Mouse (Mus musculus): ENCODE data around the gene Macrod1.

The Macrod1 gene

DNA sequence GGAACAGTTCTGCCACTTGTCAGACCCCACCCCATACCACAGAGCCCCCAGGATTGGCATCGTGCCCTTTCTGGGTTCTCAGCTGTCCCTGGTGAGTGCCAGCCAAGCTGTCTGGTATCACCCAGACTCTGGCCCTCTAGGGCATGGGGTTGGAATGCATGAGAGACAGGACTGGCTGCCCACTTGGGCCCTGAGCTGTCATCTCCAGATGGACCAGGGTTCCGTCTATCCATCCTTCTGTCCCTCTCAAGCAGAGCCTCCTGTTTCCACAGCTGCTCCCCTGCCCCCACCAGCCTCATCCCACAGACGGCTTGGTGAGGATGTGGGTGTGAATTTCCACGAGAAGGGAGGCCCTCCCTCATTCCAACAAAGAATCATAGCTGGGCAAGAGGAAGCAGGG is 91.5 kb downstream of the Macrod1 start:
- in situ Hi-C loops (cut with MboI; ENCODE audit: low pct_unique_long_range_greater_than_20kb in 1 of 2, low sequenced_read_pairs in 2 of 2, unreplicated experiment in 1 of 2), result no loop called here

DNA sequence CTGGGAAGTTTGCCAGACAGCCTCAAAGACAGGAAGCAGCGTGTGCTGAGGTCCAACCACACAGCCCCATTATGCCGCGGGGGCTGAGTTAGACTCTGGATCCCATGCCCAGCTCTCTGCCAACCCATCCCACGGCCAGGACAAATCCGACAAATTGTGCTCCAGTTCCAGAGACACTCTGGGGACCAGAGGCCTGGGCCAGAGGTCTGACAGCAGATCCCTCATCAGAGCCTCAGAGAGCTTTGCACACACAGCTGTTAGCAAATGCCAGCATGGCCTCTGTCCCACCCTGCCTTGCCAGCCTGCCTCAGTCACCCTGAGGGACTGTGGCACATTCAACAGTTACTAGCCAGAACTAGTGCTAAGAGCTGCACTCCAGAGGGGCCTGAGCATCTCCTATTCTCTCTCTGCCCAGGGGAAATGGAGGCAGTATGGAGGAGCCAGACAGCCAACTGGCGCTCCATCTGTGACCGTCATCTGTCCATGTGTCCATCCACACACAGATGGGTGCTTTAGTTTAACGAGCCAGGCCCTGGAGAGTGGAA is 92.0 kb downstream of the Macrod1 start:
- in situ Hi-C loops (cut with MboI; ENCODE audit: low pct_unique_long_range_greater_than_20kb in 1 of 2, low sequenced_read_pairs in 2 of 2, unreplicated experiment in 1 of 2), result no loop called here

DNA sequence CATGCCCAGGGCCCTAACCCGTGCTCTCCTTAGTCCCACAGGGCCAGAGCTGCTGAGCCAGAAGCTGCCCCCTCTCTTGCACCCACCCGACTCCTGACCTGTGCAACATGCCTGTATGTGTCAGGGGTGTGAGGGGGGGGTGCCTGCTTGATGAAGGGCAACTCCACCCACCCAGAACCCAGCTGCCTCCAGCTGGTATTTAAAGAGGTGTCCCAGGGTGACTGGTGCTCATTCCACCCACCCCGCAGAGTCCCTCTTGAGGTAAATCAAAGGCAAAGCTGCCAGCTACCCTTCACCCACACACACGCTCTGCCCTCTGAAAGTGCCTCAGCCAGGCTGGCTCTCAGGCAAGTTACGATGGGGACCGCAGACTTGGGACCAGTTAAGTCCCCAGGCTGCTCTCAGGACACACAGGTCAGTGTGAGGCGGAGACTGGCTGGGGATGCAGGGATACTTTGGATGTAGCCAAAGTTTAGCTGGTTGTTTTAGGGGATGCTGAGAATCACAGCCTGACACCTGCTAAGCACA is 92.6 kb downstream of the Macrod1 start:
- in situ Hi-C loops (cut with MboI; ENCODE audit: low pct_unique_long_range_greater_than_20kb in 1 of 2, low sequenced_read_pairs in 2 of 2, unreplicated experiment in 1 of 2), result no loop called here

DNA sequence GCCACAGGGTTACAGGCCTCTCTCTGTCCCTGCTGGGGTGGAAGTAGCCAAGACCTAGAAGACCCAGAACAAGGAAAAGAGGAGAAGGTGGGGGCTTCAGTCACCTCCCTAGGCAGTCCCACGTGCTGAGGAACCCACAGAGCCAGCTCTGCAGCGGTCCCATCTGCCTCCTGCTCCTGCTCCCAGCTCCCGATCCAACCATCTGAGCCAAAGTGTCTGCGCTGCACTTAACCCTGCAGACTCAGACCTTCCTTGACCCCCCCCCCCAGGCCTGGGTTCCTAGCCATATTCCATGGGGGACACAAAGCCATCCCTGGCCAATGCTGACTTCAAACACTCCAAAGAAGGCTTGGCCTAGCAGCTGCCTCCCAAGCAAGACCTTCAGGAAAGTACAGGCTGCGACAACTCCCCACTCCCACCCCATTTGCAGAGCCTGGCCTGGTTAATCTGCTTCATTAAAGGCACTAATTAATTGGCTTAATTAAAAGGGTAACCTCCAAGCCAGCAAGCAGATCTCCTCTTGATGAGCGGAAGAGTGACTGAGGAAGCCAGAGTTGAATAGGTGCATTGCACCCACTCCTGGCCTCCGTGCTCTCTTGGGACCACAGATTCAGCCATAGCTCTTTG is 94.8 kb downstream of the Macrod1 start:
- in situ Hi-C loops (cut with MboI; ENCODE audit: low pct_unique_long_range_greater_than_20kb in 1 of 2, low sequenced_read_pairs in 2 of 2, unreplicated experiment in 1 of 2), result no loop called here

DNA sequence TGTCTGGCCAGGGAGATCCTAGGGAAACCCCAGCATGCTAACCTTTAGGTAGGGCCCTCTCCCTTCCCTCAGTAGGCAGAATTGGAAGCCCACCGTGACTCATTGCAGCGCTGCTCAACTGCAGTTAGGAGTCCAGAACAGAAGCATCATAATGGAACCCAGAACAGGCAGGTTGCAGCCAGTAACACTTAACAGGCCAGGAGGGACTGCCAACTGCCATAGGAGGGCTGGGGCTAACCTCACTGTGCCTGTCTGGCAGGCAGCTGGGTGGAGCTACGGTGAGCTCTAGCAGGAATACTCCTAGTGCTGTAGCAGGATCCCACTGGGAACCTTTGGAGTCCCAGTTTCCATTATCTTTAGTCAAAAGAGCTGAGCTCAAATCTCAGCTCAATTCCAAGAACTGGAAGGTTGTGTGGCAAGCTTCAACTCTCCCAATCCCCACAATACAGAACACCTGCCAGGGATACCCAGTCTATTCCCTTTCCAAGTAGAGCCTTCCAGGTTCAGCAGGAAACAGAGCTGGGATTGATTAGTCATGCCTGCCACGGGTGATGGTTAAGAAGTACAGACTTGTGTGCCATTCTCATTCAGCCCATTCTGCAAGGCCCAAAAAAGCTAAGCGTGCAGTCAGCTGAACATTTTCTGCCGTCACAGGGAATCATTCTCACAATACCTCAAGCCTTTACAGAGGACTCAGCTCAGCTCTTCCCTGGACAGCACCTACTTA is 95.5 kb downstream of the Macrod1 start:
- in situ Hi-C loops (cut with MboI; ENCODE audit: low pct_unique_long_range_greater_than_20kb in 1 of 2, low sequenced_read_pairs in 2 of 2, unreplicated experiment in 1 of 2), result no loop called here

DNA sequence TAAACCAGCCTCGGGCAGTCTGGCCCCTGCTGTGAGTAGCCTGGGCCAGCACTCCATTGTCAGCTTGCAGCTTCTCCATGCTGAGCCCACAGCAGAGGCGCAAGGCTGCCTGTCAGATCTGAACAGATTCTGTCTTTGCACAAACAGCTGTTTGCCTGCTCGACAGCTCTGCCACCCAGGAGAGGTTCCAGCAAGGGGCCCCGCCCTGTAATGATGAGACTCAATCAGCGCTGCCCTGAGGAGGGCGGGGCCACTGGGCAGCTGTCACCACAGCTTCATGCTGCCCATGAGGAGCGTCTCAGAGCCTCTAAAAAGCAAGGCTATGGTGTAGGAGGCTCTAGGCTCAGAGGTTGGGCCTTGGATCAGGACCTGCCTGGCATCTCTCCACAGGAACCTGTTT is 96.6 kb downstream of the Macrod1 start:
- in situ Hi-C loops (cut with MboI; ENCODE audit: low pct_unique_long_range_greater_than_20kb in 1 of 2, low sequenced_read_pairs in 2 of 2, unreplicated experiment in 1 of 2), result no loop called here

DNA sequence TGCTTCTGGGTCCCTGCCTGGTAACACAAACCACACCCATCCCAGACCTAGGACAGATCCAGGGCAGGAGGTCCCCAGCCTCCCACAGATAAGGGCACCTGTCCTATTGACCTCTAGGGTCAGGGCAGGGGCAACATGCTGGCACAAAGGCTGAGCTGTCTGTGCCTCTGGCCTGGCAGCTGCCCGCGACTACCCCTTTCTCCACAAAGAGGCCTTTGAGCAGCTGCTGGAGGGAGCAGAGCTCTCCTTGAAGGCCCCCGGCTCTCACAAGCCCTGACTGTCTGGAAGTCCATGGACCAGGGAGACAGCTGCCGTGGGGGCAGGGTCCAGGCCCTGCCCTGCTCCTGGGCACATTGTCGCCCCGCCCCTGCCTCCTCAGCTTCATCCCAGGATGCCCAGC is 98.6 kb downstream of the Macrod1 start:
- in situ Hi-C loops (cut with MboI; ENCODE audit: low pct_unique_long_range_greater_than_20kb in 1 of 2, low sequenced_read_pairs in 2 of 2, unreplicated experiment in 1 of 2), result no loop called here

DNA sequence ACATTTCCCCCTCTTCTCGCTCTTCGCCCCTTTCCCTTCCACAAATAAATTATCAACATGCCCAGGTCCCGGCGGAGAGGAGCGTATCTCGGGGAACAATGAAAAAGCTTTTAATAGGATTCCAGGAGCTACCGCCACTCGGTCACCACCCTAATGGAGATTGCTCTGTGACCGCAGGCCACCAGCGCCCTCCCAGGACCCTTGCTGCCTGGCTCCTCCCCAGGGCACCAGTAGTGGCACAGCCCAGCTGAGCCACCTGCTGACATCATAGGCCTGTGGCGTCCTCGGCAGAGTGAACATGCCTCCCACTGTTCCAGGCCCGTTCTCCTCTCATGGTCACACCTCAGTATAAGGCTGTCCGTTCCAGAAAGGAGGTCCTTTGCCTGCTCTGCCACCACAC is 101.1 kb downstream of the Macrod1 start:
- in situ Hi-C loops (cut with MboI; ENCODE audit: low pct_unique_long_range_greater_than_20kb in 1 of 2, low sequenced_read_pairs in 2 of 2, unreplicated experiment in 1 of 2), result no loop called here

DNA sequence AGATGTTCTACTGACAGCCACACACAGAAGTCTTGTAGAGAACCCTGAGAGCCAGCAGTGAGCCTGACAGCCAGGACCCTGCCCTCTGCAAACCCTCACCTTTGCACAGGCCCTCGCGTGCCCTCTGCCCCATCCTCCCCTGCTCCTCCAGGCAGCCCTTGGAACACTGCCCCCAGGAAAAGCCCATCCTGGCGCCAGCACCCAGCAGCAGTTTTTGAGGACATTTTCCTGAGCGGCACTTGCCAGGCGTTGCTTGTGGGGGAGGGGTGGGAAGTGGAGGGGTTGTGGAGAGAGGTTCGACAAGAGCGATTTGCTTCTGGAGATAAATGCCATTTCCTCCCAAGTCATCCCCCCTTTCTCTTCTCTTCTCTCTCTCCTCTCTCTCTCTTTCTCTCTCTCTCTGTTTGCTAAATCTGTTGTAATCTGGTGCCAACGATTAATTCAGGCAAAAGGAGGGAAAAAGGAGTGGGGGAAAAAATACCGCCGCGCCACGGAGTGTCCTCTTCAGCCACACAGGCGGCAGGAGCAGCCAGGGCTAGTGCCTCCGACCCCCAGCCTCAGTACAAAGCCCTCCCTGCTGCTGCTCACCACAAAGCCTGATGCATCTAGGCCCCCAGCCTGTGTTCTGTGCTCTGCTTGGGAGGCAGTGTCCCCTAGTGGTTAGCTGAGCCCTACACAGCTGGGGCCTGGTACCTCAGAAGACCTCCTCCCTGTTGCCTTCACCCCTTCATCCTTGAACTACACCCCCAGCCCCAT is 103.7 kb downstream of the Macrod1 start:
- in situ Hi-C loops (cut with MboI; ENCODE audit: low pct_unique_long_range_greater_than_20kb in 1 of 2, low sequenced_read_pairs in 2 of 2, unreplicated experiment in 1 of 2), result no loop called here

DNA sequence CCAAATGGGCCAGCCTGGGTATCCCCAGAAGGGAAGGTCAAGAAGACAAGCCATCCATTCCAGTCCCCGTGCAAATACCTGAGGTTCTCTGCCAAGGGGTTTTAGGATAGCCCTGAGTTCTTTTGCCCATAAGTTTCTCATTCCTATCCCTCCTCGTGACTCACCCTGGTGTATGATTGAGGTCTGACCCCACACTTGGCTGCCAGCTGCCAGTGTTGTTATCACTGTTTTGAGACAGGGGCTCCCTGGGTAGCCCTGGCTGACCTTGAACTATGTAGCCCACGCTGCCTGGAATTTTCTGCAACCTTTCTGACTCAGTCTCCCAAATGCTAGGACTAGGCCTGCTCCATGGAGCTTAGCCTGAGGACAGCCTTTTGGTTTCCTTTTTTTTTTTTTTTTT is 104.5 kb downstream of the Macrod1 start:
- in situ Hi-C loops (cut with MboI; ENCODE audit: low pct_unique_long_range_greater_than_20kb in 1 of 2, low sequenced_read_pairs in 2 of 2, unreplicated experiment in 1 of 2), result no loop called here

DNA sequence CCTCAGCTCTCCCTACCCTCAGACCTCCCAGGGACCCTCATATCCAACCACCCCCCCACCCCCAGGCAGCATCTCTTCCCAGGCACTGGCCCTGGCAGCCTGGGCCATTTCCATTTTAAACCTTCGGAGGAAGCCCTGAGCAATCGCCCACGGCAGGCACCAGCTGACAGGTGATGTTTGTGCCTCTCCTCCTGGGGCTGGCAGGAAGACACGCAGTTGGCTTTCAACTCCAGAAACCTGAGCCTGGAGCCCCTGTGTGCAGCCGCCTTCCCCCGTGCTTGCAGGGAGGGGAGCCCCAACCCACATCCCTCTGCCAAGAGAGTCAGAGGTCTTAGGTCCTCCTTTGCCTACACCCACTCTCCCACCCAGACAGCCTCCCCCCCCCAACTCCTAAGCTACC is 107.6 kb downstream of the Macrod1 start:
- in situ Hi-C loops (cut with MboI; ENCODE audit: low pct_unique_long_range_greater_than_20kb in 1 of 2, low sequenced_read_pairs in 2 of 2, unreplicated experiment in 1 of 2), result no loop called here

DNA sequence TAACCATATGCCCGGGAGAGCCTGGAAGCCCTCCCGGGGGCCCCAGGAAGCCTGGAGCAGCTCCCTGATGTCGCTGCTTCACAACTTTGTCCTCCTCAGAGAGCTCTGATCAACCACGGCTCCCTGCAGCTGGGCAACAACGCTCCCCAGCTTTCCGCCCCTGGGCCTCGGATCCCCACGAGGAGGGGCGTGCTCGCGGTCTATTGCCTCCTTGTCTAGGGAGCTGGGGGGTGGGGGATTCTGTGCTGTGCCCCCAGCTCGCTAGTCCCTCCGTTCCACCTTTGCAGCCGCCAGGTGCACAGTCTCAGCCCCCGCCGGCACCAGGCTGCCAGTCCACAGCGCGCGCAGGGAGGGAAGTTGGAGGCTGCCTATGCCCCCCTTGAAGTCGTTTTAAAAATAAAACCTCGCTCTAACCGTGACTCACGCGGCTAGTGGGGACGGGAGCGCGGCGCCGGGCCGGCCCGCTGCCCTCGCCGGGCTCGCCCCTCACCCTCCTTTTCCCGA is 108.3 kb downstream of the Macrod1 start:
- in situ Hi-C loops (cut with MboI; ENCODE audit: low pct_unique_long_range_greater_than_20kb in 1 of 2, low sequenced_read_pairs in 2 of 2, unreplicated experiment in 1 of 2), result no loop called here

DNA sequence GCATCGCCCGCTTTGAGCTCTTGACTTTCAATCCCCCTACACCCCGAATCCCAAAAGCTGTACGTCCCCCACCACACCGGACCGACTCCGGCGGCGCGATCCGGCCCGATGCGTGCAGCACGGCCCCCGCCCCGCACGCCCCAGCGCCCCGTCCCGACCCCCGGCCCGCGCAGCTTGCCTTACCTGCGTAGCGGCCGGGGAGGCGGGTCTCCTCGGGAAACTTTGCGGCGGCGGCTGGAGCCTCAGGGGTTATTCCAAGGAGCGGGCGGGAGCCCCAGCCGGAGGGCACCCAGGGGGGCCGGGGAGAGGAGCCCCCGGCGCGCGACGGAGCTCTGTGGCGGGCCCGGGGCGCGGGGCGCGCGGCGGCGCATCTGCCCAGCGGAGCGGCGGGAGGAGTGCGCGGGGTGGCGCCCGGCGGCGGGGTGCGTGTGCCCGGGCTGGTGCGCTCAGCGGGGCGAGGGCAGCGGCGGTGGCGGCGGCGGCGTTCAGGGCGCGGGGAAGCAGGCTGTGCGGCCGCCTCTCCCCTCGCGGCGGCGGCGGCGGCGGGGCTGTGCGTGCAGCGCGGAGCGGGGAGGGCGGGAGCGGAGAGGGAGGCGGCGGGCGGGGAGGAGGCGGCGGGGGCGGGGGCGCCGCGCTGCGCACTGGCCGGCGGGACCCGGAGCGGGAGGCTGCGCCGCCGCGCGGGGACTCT is 109.0 kb downstream of the Macrod1 start:
- in situ Hi-C loops (cut with MboI; ENCODE audit: low pct_unique_long_range_greater_than_20kb in 1 of 2, low sequenced_read_pairs in 2 of 2, unreplicated experiment in 1 of 2), result no loop called here

DNA sequence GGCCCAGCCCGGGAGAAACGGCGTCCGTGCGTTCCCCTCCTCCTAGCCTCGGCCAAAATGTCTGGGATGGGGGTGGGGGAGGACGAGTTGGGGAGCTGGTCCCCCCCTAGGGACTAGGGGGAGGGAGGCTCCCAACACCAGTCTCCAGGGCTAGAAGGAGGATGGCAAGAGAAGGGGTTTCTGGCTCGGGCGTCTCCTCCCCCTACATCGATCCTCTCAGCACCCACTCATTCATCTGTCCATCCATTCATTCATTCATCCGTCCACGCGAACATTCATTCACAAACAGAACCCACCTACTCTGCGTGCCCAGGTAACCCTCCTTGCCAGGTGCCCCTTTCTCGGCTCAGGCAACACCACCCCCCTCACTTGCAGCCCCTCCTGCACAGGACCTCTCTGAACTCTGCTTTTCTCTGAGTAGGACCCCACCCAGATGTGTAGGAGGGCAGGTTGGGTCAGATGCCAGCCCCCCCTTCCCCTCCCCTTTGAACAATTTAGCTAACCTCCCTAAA is 109.6 kb downstream of the Macrod1 start:
- in situ Hi-C loops (cut with MboI; ENCODE audit: low pct_unique_long_range_greater_than_20kb in 1 of 2, low sequenced_read_pairs in 2 of 2, unreplicated experiment in 1 of 2), result no loop called here

DNA sequence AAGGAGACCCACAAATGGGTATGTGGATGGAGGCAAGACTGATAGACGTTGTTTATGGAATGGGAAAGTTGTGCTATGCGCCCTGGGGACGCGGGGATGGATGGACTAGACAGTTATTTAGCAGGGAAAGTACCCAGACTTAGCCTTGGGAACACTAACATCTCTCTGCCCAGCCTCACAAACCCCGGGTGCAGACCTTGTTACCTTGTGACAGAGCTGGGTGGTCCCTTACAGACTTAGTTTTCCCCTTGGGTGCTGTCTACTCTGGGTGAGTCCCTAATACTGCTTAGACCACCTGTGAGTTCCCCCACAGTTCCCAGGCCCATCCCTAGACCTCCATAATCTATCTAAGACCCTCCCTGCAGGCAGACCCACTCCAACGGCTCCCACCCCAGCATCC is 110.2 kb downstream of the Macrod1 start:
- in situ Hi-C loops (cut with MboI; ENCODE audit: low pct_unique_long_range_greater_than_20kb in 1 of 2, low sequenced_read_pairs in 2 of 2, unreplicated experiment in 1 of 2), result no loop called here

DNA sequence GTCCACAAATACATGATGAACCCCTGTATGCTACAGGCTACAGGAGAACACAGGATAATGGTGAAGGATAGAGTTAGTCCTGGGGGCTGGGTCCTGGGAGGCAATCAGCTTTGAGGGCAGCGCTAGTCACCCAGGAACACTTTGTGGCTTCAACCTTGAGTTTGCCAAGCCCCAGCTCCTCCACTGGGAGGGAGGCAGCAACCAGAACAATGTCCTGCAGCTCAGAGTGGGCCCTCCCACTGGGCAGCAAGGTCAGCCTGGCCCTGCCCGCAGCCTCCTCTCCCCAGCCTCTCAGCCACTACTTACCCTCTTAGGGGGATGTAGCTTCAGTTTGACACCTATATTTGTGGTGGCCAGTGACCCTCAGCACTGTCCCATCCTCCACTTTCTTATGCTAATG is 111.8 kb downstream of the Macrod1 start:
- in situ Hi-C loops (cut with MboI; ENCODE audit: low pct_unique_long_range_greater_than_20kb in 1 of 2, low sequenced_read_pairs in 2 of 2, unreplicated experiment in 1 of 2), result no loop called here

DNA sequence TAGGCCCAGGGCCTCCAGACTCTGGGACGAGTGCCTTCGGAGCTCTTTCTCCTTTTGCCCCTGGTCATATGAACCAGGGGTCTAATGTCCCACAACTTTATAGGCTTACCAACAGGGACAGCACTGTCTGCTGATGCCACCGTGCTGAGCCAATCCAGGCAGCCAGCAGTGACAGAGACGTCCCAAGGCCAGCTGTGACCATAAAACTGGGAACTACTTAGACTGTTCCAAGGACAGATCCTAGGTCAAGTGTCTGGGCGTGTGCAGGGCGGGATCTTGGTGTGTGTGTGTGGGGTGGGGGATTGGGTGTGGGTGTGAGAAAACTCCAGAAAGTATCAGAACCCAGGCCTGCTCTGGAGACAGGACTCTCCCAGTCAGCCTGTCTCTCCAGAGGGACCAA is 114.3 kb downstream of the Macrod1 start:
- in situ Hi-C loops (cut with MboI; ENCODE audit: low pct_unique_long_range_greater_than_20kb in 1 of 2, low sequenced_read_pairs in 2 of 2, unreplicated experiment in 1 of 2), result no loop called here

DNA sequence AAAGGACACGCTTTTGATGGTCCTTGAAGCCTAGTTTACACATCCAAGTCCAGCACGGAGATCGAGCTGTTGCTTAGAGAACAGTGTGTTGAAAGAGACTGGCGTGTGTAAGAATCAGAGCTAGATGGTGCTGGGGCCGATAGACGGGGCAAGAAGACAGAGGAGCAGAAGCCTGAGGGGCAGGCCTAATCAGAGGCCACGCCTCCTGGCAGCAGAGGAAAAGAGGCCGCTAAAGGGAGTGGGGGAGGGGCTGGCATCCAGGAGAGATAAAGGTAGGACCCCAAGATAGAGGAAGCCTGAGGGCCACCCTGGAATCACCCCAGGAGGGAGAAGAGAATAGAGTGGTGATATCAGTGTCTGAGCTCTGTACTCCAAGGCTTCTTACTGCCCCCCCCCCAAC is 114.8 kb downstream of the Macrod1 start:
- in situ Hi-C loops (cut with MboI; ENCODE audit: low pct_unique_long_range_greater_than_20kb in 1 of 2, low sequenced_read_pairs in 2 of 2, unreplicated experiment in 1 of 2), result no loop called here
